Mouse (Mus musculus): ENCODE results near the gene B430218F22Rik. TPM values are rescaled to one million over a fixed set of nuclear protein-coding genes. Genes with fewer than 3 reads are reported as not detected.
A peak's percentile ranks its signal among the peaks of the same experiment; 100 is the strongest.

The B430218F22Rik gene
- 0.10 and 1.1 TPM in 2 replicates for total RNA-seq (2014; rRNA removed)
- 2.4 and 2.6 TPM in 2 replicates for polyA plus RNA-seq (2015; fragmentation: Nextera tagmentation; extraction: Ambion mirVana)

DNA sequence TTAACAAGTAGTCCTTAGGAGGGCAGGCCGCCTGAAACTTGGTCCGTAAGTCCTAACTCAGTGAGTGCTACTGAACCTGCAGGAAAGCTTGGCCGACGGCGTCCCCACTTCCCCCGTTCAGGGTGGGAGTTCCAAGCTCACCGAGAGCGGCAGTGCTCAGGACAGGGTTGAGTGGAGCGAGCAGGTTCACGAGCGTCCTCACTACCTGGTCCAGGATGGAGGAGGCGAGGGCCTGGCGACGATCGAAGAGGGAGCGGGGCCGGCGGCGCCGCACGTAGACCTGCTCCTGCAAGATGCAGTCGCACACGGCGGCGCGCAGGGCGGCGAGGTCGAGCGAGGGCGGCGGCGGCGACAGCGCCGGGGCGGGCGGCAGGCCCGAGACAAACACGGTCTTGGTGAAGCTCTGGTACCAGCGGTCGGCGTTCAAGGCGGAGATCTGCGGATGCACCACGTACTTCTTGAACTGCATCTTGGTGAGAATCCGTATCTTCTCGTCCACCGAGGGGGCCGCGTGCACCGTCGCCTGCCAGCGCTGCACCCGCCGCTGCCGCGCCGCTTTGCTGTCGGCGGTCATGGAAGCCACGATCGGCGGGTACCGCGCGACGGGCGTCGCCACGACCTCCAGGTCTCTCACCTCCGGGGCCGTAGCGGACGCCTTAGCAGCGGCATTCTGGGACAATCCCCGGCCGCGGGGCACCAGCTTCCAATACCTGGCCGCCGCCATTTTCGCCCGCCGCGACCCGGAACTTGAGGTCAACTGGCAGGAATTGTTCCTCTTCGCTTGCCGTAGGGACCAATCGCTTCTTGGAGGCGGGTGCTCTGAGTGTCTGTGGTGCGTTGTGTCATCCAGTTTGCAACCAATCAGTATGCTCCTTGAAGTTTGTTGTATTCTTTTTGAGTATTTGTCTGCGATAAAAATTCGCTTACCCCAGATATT is at the start of gene B430218F22Rik, which contains the start of gene Mrps30:
Gene B430218F22Rik, plus strand, starts transcription at position 120 of the 937 bp plus-strand sequence.
Gene Mrps30, minus strand, starts transcription at position 742 of the 937 bp plus-strand sequence.
- peak; percentile 99 for ATAC-seq
- no peaks in the 10 kb centered on the region for H3K27me3 ChIP-seq (ENCODE audit: insufficient read depth, low read length)
- H3K9ac ChIP-seq (replicated peaks; ENCODE audit: low read length): peak within 1 kb of the TSS; percentile 73
- H3K27ac ChIP-seq: peak within 1 kb of the TSS; percentile 83
- no peaks in the 10 kb centered on the region; the same call in 1 of the 2 replicates for H3K4me1 ChIP-seq (ENCODE audit: insufficient read depth, low read length)
- peak; percentile 98 for DNase-seq (ENCODE audit: low spot score)
- H3K36me3 ChIP-seq (ENCODE audit: insufficient read depth, low read length): peaks cover 17% of the 10 kb centered on the region
- WGBS: under 1% methylated on average over 93 of the region's 93 CpGs
- H3K4me2 ChIP-seq (ENCODE audit: low read depth, low read length): peak within 1 kb of the TSS; percentile 89
- H3K4me3 ChIP-seq (ENCODE audit: low read length): peak within 1 kb of the TSS; percentile 90
- TF ChIP-seq CTCF (IDR thresholded peaks at IDR 0.05; ENCODE audit: low read depth): no peak
- H3K9me3 ChIP-seq (ENCODE audit: low read length): no peaks in the 10 kb centered on the region

- no peaks in the 10 kb centered on the region for H3K9me3 ChIP-seq (ENCODE audit: low read length)
- no peaks in the 10 kb centered on the region for H3K27me3 ChIP-seq (ENCODE audit: insufficient read depth, low read length)
- WGBS: 22% methylated on average over 10 of the region's 10 CpGs
- no peak overlapping the region for H3K4me3 ChIP-seq (ENCODE audit: low read length)
- TF ChIP-seq CTCF (IDR thresholded peaks at IDR 0.05; ENCODE audit: low read depth): peak; percentile 85
- H3K27ac ChIP-seq: no peak overlapping the region
- peak; percentile 85 for DNase-seq (ENCODE audit: low spot score)
- no peaks in the 10 kb centered on the region for H3K36me3 ChIP-seq (ENCODE audit: insufficient read depth, low read length)
- ATAC-seq: no peak
- H3K4me2 ChIP-seq (ENCODE audit: low read depth, low read length): no peak overlapping the region
- no peak overlapping the region for H3K9ac ChIP-seq (replicated peaks; ENCODE audit: low read length)
- H3K4me1 ChIP-seq (ENCODE audit: insufficient read depth, low read length): no peaks in the 10 kb centered on the region
Observed at GRCm38 (mm10) chr13:118350257-118350656, 36.2 kb upstream of the B430218F22Rik start.

DNA sequence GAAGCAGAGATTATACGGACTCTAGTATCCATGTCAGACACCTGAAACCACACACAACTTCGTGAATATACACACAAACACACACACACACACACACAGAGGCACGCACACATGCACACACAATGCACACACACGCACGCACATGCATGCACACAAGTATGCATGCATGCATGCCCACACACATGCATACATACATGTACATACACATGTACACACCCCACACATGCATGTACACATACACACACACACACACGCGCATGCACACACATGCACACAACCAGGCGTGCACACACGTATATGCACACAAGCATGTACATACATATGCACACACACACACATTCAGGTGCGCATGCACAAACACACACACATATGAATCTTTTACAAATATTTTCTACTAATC is 35.6 kb upstream of the B430218F22Rik start:
- Histone ChIP-seq H3K4me2 (ENCODE audit: low read depth, low read length) (no peak overlapping the region), H3K36me3 (ENCODE audit: insufficient read depth, low read length) (no peaks in the 10 kb centered on the region), H3K4me1 (ENCODE audit: insufficient read depth, low read length) (no peaks in the 10 kb centered on the region), H3K9me3 (ENCODE audit: low read length) (no peaks in the 10 kb centered on the region), H3K27ac (no peak overlapping the region), H3K27me3 (ENCODE audit: insufficient read depth, low read length) (no peaks in the 10 kb centered on the region), H3K9ac (replicated peaks; ENCODE audit: low read length) (no peak overlapping the region), H3K4me3 (ENCODE audit: low read length) (no peak overlapping the region)
- WGBS: 92% methylated on average over 10 of the region's 10 CpGs
- TF ChIP-seq CTCF (IDR thresholded peaks at IDR 0.05; ENCODE audit: low read depth): no peak
- no peak for DNase-seq (ENCODE audit: low spot score)
- ATAC-seq: no peak

GRCm38 (mm10) chr13:118363342-118363741 is 23.1 kb upstream of the B430218F22Rik start:
- no peaks in the 10 kb centered on the region for H3K36me3 ChIP-seq (ENCODE audit: insufficient read depth, low read length)
- H3K27me3 ChIP-seq (ENCODE audit: insufficient read depth, low read length): no peaks in the 10 kb centered on the region
- TF ChIP-seq CTCF (IDR thresholded peaks at IDR 0.05; ENCODE audit: low read depth): no peak
- 90% methylated on average over 6 of the region's 6 CpGs for WGBS
- H3K4me3 ChIP-seq (ENCODE audit: low read length): no peak overlapping the region
- H3K27ac ChIP-seq: no peak overlapping the region
- H3K4me2 ChIP-seq (ENCODE audit: low read depth, low read length): no peak overlapping the region
- no peak overlapping the region for H3K9ac ChIP-seq (replicated peaks; ENCODE audit: low read length)
- no peaks in the 10 kb centered on the region for H3K4me1 ChIP-seq (ENCODE audit: insufficient read depth, low read length)
- DNase-seq (ENCODE audit: low spot score) (no peak), ATAC-seq (no peak)
- no peaks in the 10 kb centered on the region for H3K9me3 ChIP-seq (ENCODE audit: low read length)

- no peak for DNase-seq (ENCODE audit: low spot score)
- ATAC-seq: no peak
- TF ChIP-seq CTCF (IDR thresholded peaks at IDR 0.05; ENCODE audit: low read depth): no peak
- Histone ChIP-seq H3K4me2 (ENCODE audit: low read depth, low read length) (no peak overlapping the region), H3K36me3 (ENCODE audit: insufficient read depth, low read length) (no peaks in the 10 kb centered on the region), H3K4me1 (ENCODE audit: insufficient read depth, low read length) (no peaks in the 10 kb centered on the region), H3K9me3 (ENCODE audit: low read length) (no peaks in the 10 kb centered on the region), H3K27me3 (ENCODE audit: insufficient read depth, low read length) (no peaks in the 10 kb centered on the region), H3K9ac (replicated peaks; ENCODE audit: low read length) (no peak overlapping the region), H3K27ac (no peak overlapping the region), H3K4me3 (ENCODE audit: low read length) (no peak overlapping the region)
- 80% methylated on average over 1 of the region's 1 CpGs for WGBS
Observed at GRCm38 (mm10) chr13:118365774-118366173, 20.7 kb upstream of the B430218F22Rik start.

GRCm38 (mm10) chr13:118372871-118373270 is 13.6 kb upstream of the B430218F22Rik start:
- H3K4me1 ChIP-seq (ENCODE audit: insufficient read depth, low read length): no peaks in the 10 kb centered on the region

More at GRCm38 (mm10) chr13:118372871-118373270, 13.6 kb upstream of the B430218F22Rik start:
- Histone ChIP-seq H3K36me3 (ENCODE audit: insufficient read depth, low read length) (no peaks in the 10 kb centered on the region), H3K9ac (replicated peaks; ENCODE audit: low read length) (no peak overlapping the region), H3K27ac (no peak overlapping the region), H3K4me2 (ENCODE audit: low read depth, low read length) (no peak overlapping the region), H3K4me3 (ENCODE audit: low read length) (no peak overlapping the region), H3K9me3 (ENCODE audit: low read length) (no peaks in the 10 kb centered on the region), H3K27me3 (ENCODE audit: insufficient read depth, low read length) (no peaks in the 10 kb centered on the region)
- DNase-seq (ENCODE audit: low spot score): no peak
- WGBS: 90% methylated on average over 4 of the region's 4 CpGs
- no peak for ATAC-seq
- TF ChIP-seq CTCF (IDR thresholded peaks at IDR 0.05; ENCODE audit: low read depth): no peak

Data from hindbrain, postnatal 0 days (tissue).